Mouse (Mus musculus) megakaryocyte, embryonic 14.5 days (primary cell): ENCODE measurements around the gene Hist1h1d.

Source experiments
- FLI1 ChIP-seq: IDR thresholded peaks from 2 replicates; pipeline ENCODE4 v1.6.1; 2012; ENCODE audit warnings: low read length, inconsistent platforms, mixed read lengths
- GATA1 ChIP-seq: IDR thresholded peaks from 3 replicates; pipeline ENCODE4 v1.6.1; 2012; ENCODE audit warnings: mixed read lengths, low read length, inconsistent platforms, borderline replicate concordance

GRCm38 (mm10) chr13:23506351-23506750, 46.7 kb upstream of the Hist1h1d start:
- TF ChIP-seq FLI1 (no peak), GATA1 (no peak)
